In the genomic region with DNA sequence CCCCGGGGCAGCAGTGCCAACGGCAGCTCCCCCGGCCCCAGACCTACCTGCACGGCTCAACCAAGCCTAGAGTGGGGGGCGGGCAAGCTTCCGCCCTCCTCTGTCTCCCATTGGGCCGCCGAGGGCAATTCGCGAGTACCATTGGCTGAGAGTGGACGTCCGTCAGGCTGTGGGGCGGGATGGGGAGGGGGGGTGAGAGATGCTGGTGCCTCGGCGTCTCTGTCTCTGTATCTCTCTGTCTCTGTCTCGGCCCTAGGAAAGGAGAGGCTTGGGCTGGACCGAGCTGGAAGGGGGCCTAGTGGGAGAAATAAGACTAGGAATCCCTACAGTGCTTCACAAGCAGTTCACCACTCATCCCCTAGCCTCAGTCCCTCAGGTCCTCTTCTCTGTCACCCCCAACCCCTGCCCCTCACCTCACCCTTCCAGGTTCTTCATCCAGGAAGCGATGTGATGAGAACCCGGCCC, we compare ENCODE assay signal across 8 mouse cellular contexts. TPM values are rescaled to one million over a fixed set of nuclear protein-coding genes. Genes with fewer than 3 reads are reported as not detected.
A peak's percentile ranks its signal among the peaks of the same experiment; 100 is the strongest.
DNase-seq lines count a peak whose midpoint lies in the region; ATAC-seq and TF ChIP-seq lines count a peak whose summit lies in the region.

No protein-coding gene starts in this region.

- H3K36me3 ChIP-seq in embryonic facial prominence, embryonic 13.5 days = peaks cover 7% of the 10 kb centered on the region; the same call in 1 of the 2 replicates
- H3K36me3 ChIP-seq in kidney, adult 2 months (ENCODE audit: control insufficient read depth, insufficient read depth, low read length) = no peaks in the 10 kb centered on the region
- H3K36me3 ChIP-seq in limb, embryonic 12.5 days = peaks cover 12% of the 10 kb centered on the region; the same call in 1 of the 2 replicates
- H3K36me3 ChIP-seq in midbrain, embryonic 15.5 days (replicated peaks) = no peaks in the 10 kb centered on the region
- H3K36me3 ChIP-seq in spleen, adult 2 months (ENCODE audit: control insufficient read depth, insufficient read depth, low read length) = peaks cover 2% of the 10 kb centered on the region

- peak overlapping the region; percentile 95 for H3K4me3 ChIP-seq in embryonic facial prominence, embryonic 13.5 days
- H3K4me3 ChIP-seq in kidney, adult 2 months (ENCODE audit: insufficient read depth, low read depth, low read length) = peak overlapping the region; percentile 75
- H3K4me3 ChIP-seq in limb, embryonic 12.5 days (replicated peaks) = peak overlapping the region; percentile 98
- peak overlapping the region; percentile 96 for H3K4me3 ChIP-seq in midbrain, embryonic 15.5 days
- peak overlapping the region; percentile 69 for H3K4me3 ChIP-seq in spleen, adult 2 months (ENCODE audit: extremely low read depth, insufficient read depth, insufficient read length)

- H3K27ac ChIP-seq in embryonic facial prominence, embryonic 13.5 days = peak overlapping the region; percentile 55
- no peak overlapping the region for H3K27ac ChIP-seq in kidney, adult 2 months (ENCODE audit: insufficient read depth, low read depth, low read length)
- peak overlapping the region; percentile 80 for H3K27ac ChIP-seq in limb, embryonic 12.5 days
- H3K27ac ChIP-seq in midbrain, embryonic 15.5 days = peak overlapping the region; percentile 75
- H3K27ac ChIP-seq in spleen, adult 2 months (ENCODE audit: insufficient read depth, low read length) = peak overlapping the region; percentile 22; the same call in 1 of the 2 replicates

- H3K9ac ChIP-seq in embryonic facial prominence, embryonic 13.5 days = peak overlapping the region; percentile 97
- peak overlapping the region; percentile 97 for H3K9ac ChIP-seq in limb, embryonic 12.5 days (replicated peaks)
- H3K9ac ChIP-seq in midbrain, embryonic 15.5 days = peak overlapping the region; percentile 97

- H3K4me2 ChIP-seq in embryonic facial prominence, embryonic 13.5 days = peak overlapping the region; percentile 68
- peak overlapping the region; percentile 64 for H3K4me2 ChIP-seq in limb, embryonic 12.5 days
- H3K4me2 ChIP-seq in midbrain, embryonic 15.5 days = peak overlapping the region; percentile 84

- peak; percentile 98 for ATAC-seq in embryonic facial prominence, embryonic 13.5 days (ENCODE audit: insufficient number of reproducible peaks, insufficient read depth, low FRiP score, low TSS enrichment, low read depth)
- ATAC-seq in limb, embryonic 12.5 days (ENCODE audit: insufficient number of reproducible peaks, insufficient read depth, low FRiP score, low TSS enrichment, low read depth) = peak; percentile 100
- peak; percentile 100 for ATAC-seq in midbrain, embryonic 15.5 days (replicated peaks)

- peak; percentile 90 for DNase-seq in 3134 (ENCODE audit: extremely low read depth, insufficient read length, low spot score)
- peak; percentile 96 for DNase-seq in adrenal gland, postnatal 36 days
- DNase-seq in heart, adult 18-20 months = peak; percentile 95
- peak; percentile 96 for DNase-seq in kidney, adult 2 months
- DNase-seq in spleen, adult 2 months (ENCODE audit: low read depth in 1 of 2, low spot score in 2 of 2) = peak; percentile 80 to 91

- TF ChIP-seq POLR2A in kidney, adult 2 months (IDR thresholded peaks at IDR 0.05; ENCODE audit: low read depth, low read length) = no peak
- TF ChIP-seq POLR2A in spleen, adult 2 months (IDR thresholded peaks at IDR 0.05; ENCODE audit: low read depth, low read length) = no peak

- H3K4me1 ChIP-seq in embryonic facial prominence, embryonic 13.5 days = peaks cover 11% of the 10 kb centered on the region
- peaks cover 2% of the 10 kb centered on the region; the same call in 1 of the 2 replicates for H3K4me1 ChIP-seq in kidney, adult 2 months (ENCODE audit: control insufficient read depth, insufficient read depth, low read length)
- peaks cover 15% of the 10 kb centered on the region for H3K4me1 ChIP-seq in limb, embryonic 12.5 days (replicated peaks)
- peaks cover 29% of the 10 kb centered on the region for H3K4me1 ChIP-seq in midbrain, embryonic 15.5 days
- H3K4me1 ChIP-seq in spleen, adult 2 months (ENCODE audit: control insufficient read depth, insufficient read depth, insufficient read length) = no peaks in the 10 kb centered on the region; the same call in 1 of the 2 replicates

- no peaks in the 10 kb centered on the region for H3K9me3 ChIP-seq in embryonic facial prominence, embryonic 13.5 days
- H3K9me3 ChIP-seq in limb, embryonic 12.5 days = no peaks in the 10 kb centered on the region
- no peaks in the 10 kb centered on the region for H3K9me3 ChIP-seq in midbrain, embryonic 15.5 days

- TF ChIP-seq CTCF in kidney, adult 2 months (conservative IDR thresholded peaks at IDR 0.05; ENCODE audit: insufficient read depth, insufficient read length, low read depth, low read length) = no peak
- no peak for TF ChIP-seq CTCF in spleen, adult 2 months (IDR thresholded peaks at IDR 0.05; ENCODE audit: extremely low read depth, insufficient read depth, insufficient read length, insufficient replicate concordance)

- under 1% methylated on average over 19 of the region's 19 CpGs for WGBS in embryonic facial prominence, embryonic 13.5 days
- WGBS in kidney, adult 2 months = 1% methylated on average over 19 of the region's 19 CpGs
- WGBS in limb, embryonic 12.5 days = 1% methylated on average over 19 of the region's 19 CpGs
- WGBS in midbrain, embryonic 15.5 days = 2% methylated on average over 19 of the region's 19 CpGs
- WGBS in spleen, adult 2 months = under 1% methylated on average over 19 of the region's 19 CpGs

- no peaks in the 10 kb centered on the region for H3K27me3 ChIP-seq in embryonic facial prominence, embryonic 13.5 days
- no peaks in the 10 kb centered on the region for H3K27me3 ChIP-seq in kidney, adult 2 months (replicated peaks; ENCODE audit: control insufficient read depth, insufficient read depth, low read length)
- no peaks in the 10 kb centered on the region for H3K27me3 ChIP-seq in limb, embryonic 12.5 days
- no peaks in the 10 kb centered on the region for H3K27me3 ChIP-seq in midbrain, embryonic 15.5 days (replicated peaks)
- 0 out of 2 replicates have a peak, but pooled peaks cover 2% of the 10 kb centered on the region for H3K27me3 ChIP-seq in spleen, adult 2 months (ENCODE audit: control insufficient read depth, insufficient read depth, low read length)

RNA-seq across cellular contexts. Expression of a gene that starts 0.7 kb away (rescaled TPM):
- 10 to 100 TPM; 45.8 to 46.3 TPM for total RNA-seq in adrenal gland, postnatal 36 days (2021)
- 29.9 and 32.0 TPM in 2 replicates for polyA plus RNA-seq in embryonic facial prominence, embryonic 13.5 days (2015; fragmentation: Nextera tagmentation; extraction: Ambion mirVana)
- 10 to 100 TPM; 26.7 to 31.1 TPM for total RNA-seq in heart, adult 18-20 months (2021)
- 51.8 and 63.7 TPM in 2 replicates for polyA plus RNA-seq in kidney, adult 2 months (2012; rRNA removed)
- polyA plus RNA-seq in limb, embryonic 12.5 days (2016; fragmentation: Nextera tagmentation; extraction: Ambion mirVana) = 30.9 and 33.6 TPM in 2 replicates
- 31.0 and 31.1 TPM in 2 replicates for polyA plus RNA-seq in midbrain, embryonic 15.5 days (2015; fragmentation: Nextera tagmentation; extraction: Ambion mirVana)
- polyA plus RNA-seq in spleen, adult 2 months (2012; rRNA removed) = 93.0 and 120 TPM in 2 replicates
